Mouse (Mus musculus): ENCODE measurements around the gene Hmcn2.

- TF ChIP-seq CTCF (IDR thresholded peaks at IDR 0.05; ENCODE audit: extremely low read depth, insufficient read depth, low read length) (no peak), POLR2A (IDR thresholded peaks at IDR 0.05; ENCODE audit: extremely low read depth, insufficient read depth, low read length) (no peak)
Observed at GRCm38 (mm10) chr2:31448756-31449440, 134.7 kb downstream of the Hmcn2 start.
